Mouse (Mus musculus) T-cell, adult 2 months (primary cell): ENCODE data around the gene Ciz1.

Source experiments
- DNase-seq: peaks from one replicate; pipeline ENCODE4 v3.0.0; 2022; ENCODE audit warnings: low spot score

Ciz1 gene

GRCm38 (mm10) chr2:32381141-32381774 lies 29.1 kb downstream of the Ciz1 start:
- no peak for DNase-seq

GRCm38 (mm10) chr2:32381775-32382223 lies 29.7 kb downstream of the Ciz1 start, which contains the start of gene 1110008P14Rik:
Gene 1110008P14Rik (minus strand): TSS chr2:32381938.
- DNase-seq = peak; percentile 92

- DNase-seq = no peak
Measured at GRCm38 (mm10) chr2:32382689-32383088, 30.6 kb downstream of the Ciz1 start.

DNA sequence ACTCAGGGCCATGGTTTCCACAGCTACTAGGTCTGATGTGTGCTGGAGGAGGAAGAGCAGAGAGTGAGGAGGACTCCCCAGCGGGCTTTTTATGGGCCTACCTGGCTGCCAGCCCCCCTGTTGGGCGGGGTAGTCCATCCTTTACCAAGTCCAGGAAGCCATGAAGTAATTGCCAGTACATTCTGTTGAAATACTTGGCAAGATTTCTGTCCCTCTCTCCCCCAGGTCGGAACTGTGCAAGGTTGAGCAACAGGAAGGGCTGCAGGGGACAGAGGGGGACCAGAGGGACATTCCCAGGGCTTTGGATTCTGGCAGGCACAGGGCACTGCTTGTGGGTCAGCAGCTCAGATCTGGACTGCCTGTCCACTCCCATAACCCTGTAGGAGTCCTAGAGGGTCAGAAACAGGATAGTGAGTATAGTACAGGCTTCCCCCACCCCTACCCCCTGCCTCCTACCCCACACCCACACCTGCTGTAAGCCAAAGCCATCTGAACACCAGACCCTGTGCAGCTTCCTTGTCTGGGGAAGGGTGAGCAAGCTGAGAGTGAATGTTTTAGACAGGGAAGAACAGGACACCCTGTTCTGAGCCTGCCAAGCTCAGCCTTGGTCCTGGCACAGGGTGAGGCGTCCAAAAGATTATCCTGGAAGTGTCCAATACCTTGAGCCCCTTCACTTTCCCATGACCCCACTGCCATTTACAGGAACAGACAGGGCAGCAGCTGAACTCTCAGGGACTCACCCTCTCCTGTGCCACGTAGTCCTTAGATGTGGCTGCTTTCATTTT lies 35.8 kb downstream of the Ciz1 start, which contains the start of gene Lcn2:
Gene Lcn2, minus strand, starts transcription at position 547 of the 785 bp plus-strand sequence.
- no peak for DNase-seq

DNA sequence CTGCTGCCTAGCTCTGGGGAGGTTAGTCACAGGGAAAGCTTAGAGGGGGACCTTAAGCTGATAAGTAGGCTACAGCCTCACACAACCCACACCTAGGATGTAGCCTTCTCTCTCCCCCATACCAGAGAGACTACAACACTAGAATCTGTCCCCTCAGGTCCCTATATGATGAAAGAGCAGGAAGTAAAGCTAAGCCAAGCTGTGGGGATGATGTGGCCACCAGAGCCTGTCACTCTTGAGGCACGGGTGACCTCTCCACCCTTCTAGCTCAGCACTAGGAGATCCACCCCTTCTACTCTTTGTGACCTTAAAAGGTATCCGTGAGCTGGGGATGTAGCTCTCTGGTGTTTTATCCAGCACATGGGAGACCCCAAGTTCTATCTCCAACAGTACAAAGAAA lies 37.0 kb downstream of the Ciz1 start:
- no peak for DNase-seq

DNA sequence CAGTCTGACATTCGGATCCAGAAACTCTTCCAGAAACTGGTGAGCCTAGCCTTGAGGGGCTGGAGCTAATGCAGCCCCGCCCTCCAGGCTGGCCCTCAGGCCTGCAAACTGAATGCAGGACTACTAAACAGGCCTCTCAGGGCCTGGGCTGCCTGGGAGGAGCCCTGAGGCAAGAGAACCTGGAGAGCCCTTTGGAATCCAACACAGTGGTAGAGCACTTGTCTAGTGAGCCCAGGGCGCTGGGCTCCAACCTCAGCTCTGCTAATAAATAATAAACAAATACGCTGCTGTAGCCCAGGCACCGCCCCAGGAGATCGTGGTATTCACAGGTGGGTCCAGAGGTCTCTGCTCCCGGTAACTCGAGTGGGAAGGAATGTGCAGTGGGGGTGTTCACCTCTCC lies 38.7 kb downstream of the Ciz1 start:
- no peak for DNase-seq

DNA sequence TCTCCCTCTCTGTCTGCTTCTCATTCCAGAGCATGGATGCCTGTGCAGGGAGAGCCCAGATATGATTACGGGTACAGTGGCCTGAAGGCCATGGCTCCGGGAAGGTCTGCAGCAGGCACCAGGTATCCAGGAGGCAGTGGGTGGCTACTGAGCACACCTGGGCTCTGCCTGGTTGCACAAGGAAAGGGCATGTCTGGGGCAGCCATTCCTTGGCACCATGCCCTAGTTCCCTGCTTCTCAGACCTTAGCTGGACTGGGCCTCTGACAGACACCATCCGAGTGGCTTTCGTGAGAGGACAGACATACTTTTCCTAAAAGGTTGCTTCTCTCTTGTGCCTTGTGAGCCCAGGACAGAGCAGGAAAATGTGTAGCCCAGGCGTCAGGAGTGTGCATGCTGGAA lies 39.9 kb downstream of the Ciz1 start:
- no peak for DNase-seq

- peak; percentile 37 for DNase-seq
Measured at GRCm38 (mm10) chr2:32394973-32395372, 42.8 kb downstream of the Ciz1 start.

DNA sequence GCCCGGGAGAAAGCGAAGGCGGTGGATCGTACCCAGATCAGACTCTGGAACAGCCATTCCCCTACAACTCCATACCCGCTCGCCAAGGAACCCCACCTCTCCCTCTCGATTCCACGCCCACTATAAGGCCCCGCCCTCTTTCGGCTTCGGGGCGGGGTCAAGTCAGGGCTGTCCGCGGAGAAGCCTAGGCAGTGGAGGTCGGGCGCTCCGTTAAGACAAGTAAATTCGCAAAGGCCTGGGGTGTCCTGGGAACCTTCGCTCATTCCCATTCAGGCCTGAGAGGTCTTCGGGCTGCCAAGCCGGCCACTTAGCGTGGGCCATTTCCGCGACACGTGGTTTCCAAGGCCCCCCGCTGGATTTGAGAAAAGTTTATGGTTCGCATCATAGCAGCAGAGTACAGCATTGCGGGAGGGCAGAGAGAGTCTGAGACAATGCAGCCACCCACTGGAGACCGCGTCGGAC lies 43.4 kb downstream of the Ciz1 start, which contains the start of gene Ptges2:
Gene Ptges2, plus strand, starts transcription at position 413 of the 462 bp plus-strand sequence.
- DNase-seq = peak; percentile 84

DNA sequence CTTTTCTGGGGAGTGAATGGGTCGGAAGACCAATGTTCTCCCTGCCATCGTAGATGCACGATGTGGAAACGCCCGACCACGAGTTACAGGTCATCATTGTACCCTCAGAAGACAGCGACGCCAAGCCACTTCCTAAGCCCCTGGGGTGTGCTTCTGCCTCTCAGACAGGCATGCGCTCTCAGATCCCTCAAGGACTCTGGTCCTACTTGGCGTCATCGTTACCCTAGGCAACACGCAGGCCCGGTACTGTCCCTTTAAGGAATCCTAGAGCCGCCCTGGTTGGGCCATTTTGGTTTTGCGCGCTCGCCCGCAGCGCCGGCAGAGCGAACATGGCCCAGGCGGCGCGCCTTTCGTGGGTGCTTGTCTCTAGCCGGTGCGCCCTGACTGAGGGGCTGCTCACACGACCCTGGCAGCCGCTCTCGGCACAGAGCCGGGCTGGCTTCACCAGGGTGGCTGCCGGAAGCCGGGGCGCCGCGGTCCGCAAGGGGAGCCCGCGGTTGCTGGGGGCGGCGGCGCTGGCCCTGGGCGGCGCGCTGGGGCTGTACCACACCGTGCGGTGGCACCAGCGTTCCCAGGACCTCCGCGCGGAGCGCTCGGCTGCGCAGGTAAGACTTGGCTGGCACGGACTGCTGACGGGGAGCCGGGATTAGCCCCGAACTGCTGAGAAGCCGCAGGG lies 44.0 kb downstream of the Ciz1 start:
- peak; percentile 87 for DNase-seq

DNA sequence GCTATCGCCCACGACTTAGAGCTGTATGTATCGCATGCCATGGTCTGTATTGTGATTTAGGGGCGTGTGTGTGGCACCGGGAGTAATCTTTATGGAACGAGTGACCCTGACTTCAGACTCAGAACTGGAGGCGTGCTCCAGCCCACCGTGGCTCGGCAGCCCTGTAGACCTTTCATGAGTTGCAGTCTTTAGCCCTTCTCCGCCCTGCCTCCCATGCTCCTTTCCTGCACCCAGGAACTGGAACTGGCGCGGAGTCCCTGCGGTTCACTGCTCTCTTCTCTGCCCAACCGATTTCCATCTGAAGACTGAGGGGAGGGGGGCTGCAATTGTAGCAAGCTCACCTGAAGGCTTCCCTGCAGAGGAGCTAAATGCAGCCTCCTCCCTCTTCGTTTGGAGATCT lies 44.6 kb downstream of the Ciz1 start:
- no peak for DNase-seq

- peak; percentile 90 for DNase-seq
Measured at GRCm38 (mm10) chr2:32404663-32405062, 52.5 kb downstream of the Ciz1 start.

GRCm38 (mm10) chr2:32407144-32407824 lies 55.2 kb downstream of the Ciz1 start:
- DNase-seq = no peak

DNA sequence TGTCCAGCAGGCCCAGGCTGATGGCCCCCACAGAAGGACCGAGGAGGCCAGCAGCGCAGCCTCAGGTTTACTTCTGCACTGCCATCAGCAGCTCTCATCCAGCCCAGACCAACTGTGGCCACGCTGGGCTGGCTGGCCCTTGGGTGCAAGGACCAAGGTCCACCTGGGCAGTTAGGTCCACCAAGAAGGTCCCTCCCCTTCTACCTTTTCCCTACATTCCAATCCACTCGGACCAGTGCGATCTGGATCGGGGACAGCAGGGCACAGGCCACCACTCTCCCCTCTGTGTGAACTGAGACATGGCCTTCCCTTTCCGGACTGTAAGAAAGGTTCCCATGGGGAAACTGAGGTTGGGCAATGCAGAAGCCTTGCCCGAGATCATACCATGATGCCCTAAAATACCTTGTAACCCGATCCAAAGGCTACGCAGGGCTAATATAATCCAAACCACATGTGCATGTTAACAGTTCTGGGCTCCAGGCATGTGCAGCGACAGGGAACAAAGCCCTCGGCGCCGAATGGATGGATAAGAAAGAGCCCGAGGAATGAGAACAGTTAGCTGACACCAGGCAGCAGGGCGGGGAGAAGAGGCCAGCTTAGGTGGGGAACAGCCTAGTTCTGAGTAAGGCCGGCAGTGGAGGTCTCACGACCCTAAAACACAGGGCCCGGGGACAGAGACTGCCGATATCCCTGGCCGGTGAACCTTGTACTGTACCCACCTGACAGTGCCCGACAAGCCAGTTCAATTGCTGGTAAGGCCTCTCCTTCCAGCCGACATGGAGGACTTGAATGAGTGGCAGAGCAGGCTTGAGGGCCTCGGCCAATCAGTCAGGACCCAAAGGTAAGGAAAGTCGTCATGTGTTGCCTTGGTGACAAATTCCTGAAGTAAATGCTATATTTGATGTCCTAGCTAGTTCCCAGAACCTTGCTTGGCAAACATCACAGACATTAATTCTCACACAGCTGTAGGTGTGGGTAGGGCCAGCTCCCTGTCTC lies 56.6 kb downstream of the Ciz1 start:
- no peak for DNase-seq

GRCm38 (mm10) chr2:32411407-32411806 lies 59.3 kb downstream of the Ciz1 start:
- no peak for DNase-seq

DNA sequence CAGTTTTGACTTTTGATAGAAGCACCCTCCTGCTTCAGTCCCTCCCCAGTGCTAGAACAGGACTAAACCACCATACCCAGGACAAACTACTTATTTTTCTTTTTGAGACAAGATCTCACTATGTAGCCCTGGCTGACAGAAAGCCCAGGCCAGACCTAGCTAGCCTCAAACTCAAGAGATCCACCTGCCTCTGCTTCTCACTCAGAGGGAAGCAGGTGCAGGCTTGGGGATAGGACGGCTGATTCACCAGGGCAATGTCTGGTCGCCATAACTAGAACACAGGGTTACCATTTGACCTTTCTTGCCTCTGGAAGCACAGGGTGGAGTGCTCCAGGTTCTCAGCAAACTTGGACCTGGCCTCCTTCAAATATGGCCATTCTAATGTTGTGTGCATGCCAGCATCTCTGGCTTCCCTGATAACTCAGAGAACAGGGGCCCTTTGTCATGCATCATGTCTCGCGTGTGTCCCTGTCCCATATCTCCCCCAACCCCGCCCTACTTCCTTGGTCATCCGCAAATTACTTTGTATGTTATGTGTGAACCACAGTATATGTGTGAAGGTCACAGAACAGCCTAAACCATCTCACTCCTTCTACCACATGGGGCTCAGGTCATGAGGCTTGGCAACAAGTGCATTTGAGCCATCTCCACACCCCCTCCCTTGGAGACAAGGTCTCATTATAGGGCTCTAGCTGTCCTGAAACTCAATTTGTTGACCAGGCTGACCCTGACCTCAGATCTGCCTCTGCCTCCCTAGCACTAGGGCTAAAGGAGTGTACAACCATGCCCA lies 60.8 kb downstream of the Ciz1 start:
- no peak for DNase-seq

GRCm38 (mm10) chr2:32413936-32414335 lies 61.8 kb downstream of the Ciz1 start:
- DNase-seq = no peak

GRCm38 (mm10) chr2:32415801-32416200 lies 63.7 kb downstream of the Ciz1 start:
- no peak for DNase-seq

DNA sequence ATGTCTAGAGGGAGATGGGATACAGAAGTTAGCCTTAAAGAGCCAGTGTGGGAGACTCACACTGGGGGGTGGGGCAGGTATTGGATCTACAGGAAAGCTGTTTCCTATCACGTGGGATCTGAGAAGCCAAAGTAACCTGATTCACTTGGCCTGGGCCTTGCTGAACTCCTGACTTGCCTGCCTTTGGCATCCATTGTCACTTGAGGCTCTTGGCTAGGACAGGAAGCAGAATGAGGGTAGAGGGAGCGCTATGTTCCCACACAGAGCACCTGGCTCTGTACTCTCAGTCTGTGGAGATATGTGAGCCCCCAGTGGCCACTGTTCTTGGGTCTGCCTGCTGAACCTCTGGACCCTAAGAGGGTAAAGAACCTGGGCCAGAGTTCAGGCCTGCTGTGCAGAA lies 64.4 kb downstream of the Ciz1 start:
- no peak for DNase-seq

DNA sequence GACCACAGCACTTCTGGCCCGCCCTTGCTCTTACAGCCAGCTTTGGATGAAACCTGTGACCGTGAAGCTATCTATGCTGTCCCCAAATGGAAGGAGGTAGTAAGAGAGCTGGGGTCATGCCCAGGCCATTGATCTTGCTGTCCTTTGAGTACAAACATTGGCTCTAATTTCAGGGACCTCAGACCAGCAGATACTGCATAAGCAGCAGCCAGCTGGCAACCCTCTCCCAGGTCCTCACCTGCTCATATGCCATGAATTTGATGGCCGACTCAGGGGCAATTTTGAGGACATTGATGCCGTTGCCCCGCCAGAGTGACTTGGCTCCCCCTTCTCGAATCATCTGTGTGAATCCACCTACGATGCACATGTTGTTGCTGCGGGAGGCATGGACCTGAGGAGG lies 65.4 kb downstream of the Ciz1 start:
- DNase-seq = no peak
